29 mouse cellular contexts compared by ENCODE assay signal in genomic region chr10:3511401-3511800, GRCm38 (mm10). TPM values are rescaled to one million over a fixed set of nuclear protein-coding genes. Genes with fewer than 3 reads are reported as not detected.
A peak's percentile ranks its signal among the peaks of the same experiment; 100 is the strongest.
DNase-seq lines count a peak whose midpoint lies in the region; ATAC-seq and TF ChIP-seq lines count a peak whose summit lies in the region.
"Had no signal": no experiment of that assay in that cellular context is flagged by ENCODE, and none has a peak within 500 bp of the region (broad histone marks: within the 10 kb centered on the region; RNA-seq: fewer than 3 reads in every experiment).

No protein-coding gene starts in this region.

- no peak for ATAC-seq in lung, embryonic 14.5 days (ENCODE audit: insufficient read depth)
- peak; percentile 31 for ATAC-seq in CD4-positive, CD25-positive, alpha-beta regulatory T cell, adult 4 months
- ATAC-seq in megakaryocyte progenitor cell, adult 5-6 weeks (replicated peaks; ENCODE audit: poor library complexity) = no peak
- ATAC-seq: forebrain, embryonic 15.5 days; Patski had no signal

- WGBS in lung, embryonic 14.5 days = 27% methylated on average over 3 of the region's 3 CpGs

- H3K9me3 ChIP-seq in lung, embryonic 14.5 days (ENCODE audit: low read depth, low read length) = no peaks in the 10 kb centered on the region
- H3K9me3 ChIP-seq: embryonic facial prominence, embryonic 13.5 days; forebrain, embryonic 12.5 days; forebrain, embryonic 15.5 days; G1E; heart, embryonic 15.5 days; hindbrain, embryonic 15.5 days had no signal

- no peak overlapping the region for H3K4me2 ChIP-seq in lung, embryonic 14.5 days
- H3K4me2 ChIP-seq: embryonic facial prominence, embryonic 13.5 days; forebrain, embryonic 12.5 days; forebrain, embryonic 15.5 days; heart, embryonic 12.5 days; heart, embryonic 15.5 days; hindbrain, embryonic 15.5 days had no signal

- no peak overlapping the region for H3K4me3 ChIP-seq in lung, embryonic 14.5 days (ENCODE audit: low read depth, low read length)
- H3K4me3 ChIP-seq: embryonic facial prominence, embryonic 10.5 days; embryonic facial prominence, embryonic 13.5 days; erythroblast, embryonic 14.5 days; forebrain, embryonic 12.5 days; forebrain, embryonic 15.5 days; heart, embryonic 12.5 days; heart, embryonic 15.5 days; hindbrain, embryonic 15.5 days had no signal

- no peaks in the 10 kb centered on the region for H3K27me3 ChIP-seq in lung, embryonic 14.5 days (ENCODE audit: insufficient read depth, low read length)
- H3K27me3 ChIP-seq: CH12.LX; embryonic facial prominence, embryonic 13.5 days; forebrain, embryonic 12.5 days; forebrain, embryonic 15.5 days; heart, embryonic 12.5 days; heart, embryonic 15.5 days; hindbrain, embryonic 15.5 days; Patski had no signal

- no peak for TF ChIP-seq CTCF in lung, embryonic 14.5 days (IDR thresholded peaks at IDR 0.05; ENCODE audit: low read depth)

- peaks cover 7% of the 10 kb centered on the region; the same call in 1 of the 2 replicates for H3K4me1 ChIP-seq in lung, embryonic 14.5 days (ENCODE audit: insufficient read depth)

- H3K9ac ChIP-seq in lung, embryonic 14.5 days = no peak overlapping the region
- H3K9ac ChIP-seq: embryonic facial prominence, embryonic 13.5 days; forebrain, embryonic 12.5 days; forebrain, embryonic 15.5 days; heart, embryonic 12.5 days; heart, embryonic 15.5 days; hindbrain, embryonic 15.5 days had no signal

- H3K36me3 ChIP-seq in lung, embryonic 14.5 days (ENCODE audit: insufficient read depth) = no peaks in the 10 kb centered on the region
- H3K36me3 ChIP-seq: embryonic facial prominence, embryonic 10.5 days; embryonic facial prominence, embryonic 13.5 days; forebrain, embryonic 12.5 days; forebrain, embryonic 15.5 days; G1E; heart, embryonic 12.5 days; heart, embryonic 15.5 days; hindbrain, embryonic 15.5 days had no signal

- intact Hi-C loops in heart, postnatal 14 days (cut with DNase I) = no loop called here

- no peak overlapping the region for H3K27ac ChIP-seq in lung, embryonic 14.5 days (ENCODE audit: low read depth)
- H3K27ac ChIP-seq: embryonic facial prominence, embryonic 10.5 days; embryonic facial prominence, embryonic 13.5 days; forebrain, embryonic 12.5 days; forebrain, embryonic 15.5 days; heart, embryonic 15.5 days; hindbrain, embryonic 15.5 days had no signal

- DNase-seq in lung, embryonic 14.5 days = peak; percentile 34
- DNase-seq in lung, adult 18-20 months = no peak
- peak; percentile 62 for DNase-seq in thymus, postnatal 0 days (ENCODE audit: low spot score)
- no peak for DNase-seq in heart, postnatal 14 days
- DNase-seq: adrenal gland, adult 2 months; adrenal gland, postnatal 14 days; cerebellum, adult 11-12 months; cerebellum, adult 8-10 months; cerebellum, postnatal 36 days; embryo, embryonic 11 days; gastrocnemius, postnatal 25 days; heart, adult 18-20 months; heart, postnatal 10 days; heart, postnatal 4 days had no signal

RNA-seq across cellular contexts. Expression of gene Iyd, which starts 28.6 kb away (rescaled TPM):
- polyA plus RNA-seq in lung, embryonic 14.5 days (2014; fragmentation: Nextera tagmentation; extraction: Ambion mirVana) = 0.67 and 0.85 TPM in 2 replicates
- polyA plus RNA-seq in CD4-positive, CD25-positive, alpha-beta regulatory T cell, adult 4 months (2017; shearing (Covaris generic)) = not detected
- 0.08 and 0.12 TPM in 2 replicates for polyA plus RNA-seq in thymus, postnatal 0 days (2015; fragmentation: Nextera tagmentation; extraction: Ambion mirVana)
- under 1 TPM; 0.15 to 0.29 TPM for total RNA-seq in heart, postnatal 14 days (2021)
- total RNA-seq in megakaryocyte progenitor cell, adult 5-6 weeks (2015) = not detected in 2 replicates
- not detected in 2 replicates for total RNA-seq in megakaryocyte progenitor cell, adult 5-6 weeks (2017)
- total RNA-seq: CH12.LX; gastrocnemius, adult 8-10 months; gastrocnemius, postnatal 25 days; heart, adult 18-20 months had no signal
- polyA plus RNA-seq: embryonic facial prominence, embryonic 10.5 days; erythroblast, embryonic 14.5 days; forebrain, embryonic 12.5 days; G1E; hindbrain, embryonic 11.5 days; Patski had no signal

Comparison
In these comparisons a context has a peak if more than half of its experiments do, and no peak if none do; other contexts are left out.
1. DNase-seq: peak in lung, embryonic 14.5 days (single experiment) and thymus, postnatal 0 days (single experiment); none in lung, adult 18-20 months (0 of 2) and heart, postnatal 14 days (0 of 2).